Mouse (Mus musculus) kidney, adult 18-20 months (tissue): ENCODE data around the gene Tgm5.
"Not testable (repeated sequence)": the region's sequence is repeated elsewhere in the genome, so short reads cannot be mapped to it uniquely, and the experiment has no call there.

Experiments
- DNase-seq: peaks from one replicate; pipeline ENCODE4 v3.0.0; 2021

Tgm5 gene

GRCm38 (mm10) chr2:121039382-121039781 lies 46.3 kb downstream of the Tgm5 start:
- DNase-seq = no peak

- DNase-seq = not testable (repeated sequence)
These were observed 46.8 kb downstream of the Tgm5 start for GRCm38 (mm10) chr2:121038851-121039250.

- DNase-seq = no peak
These were observed 48.8 kb downstream of the Tgm5 start, which contains the start of gene Epb42 for GRCm38 (mm10) chr2:121036733-121037341. TSS of gene Epb42 (minus strand) at chr2:121037072.

GRCm38 (mm10) chr2:121022918-121023317 lies 62.7 kb downstream of the Tgm5 start:
- DNase-seq = peak; percentile 25

- DNase-seq = no peak
These were observed 68.5 kb downstream of the Tgm5 start for GRCm38 (mm10) chr2:121017151-121017550.

- peak; percentile 41 for DNase-seq
These were observed 69.4 kb downstream of the Tgm5 start for GRCm38 (mm10) chr2:121016226-121016625.

- DNase-seq = no peak
These were observed 70.1 kb downstream of the Tgm5 start for GRCm38 (mm10) chr2:121015507-121015906.

GRCm38 (mm10) chr2:121012676-121013075 lies 73.0 kb downstream of the Tgm5 start:
- DNase-seq = no peak

- no peak for DNase-seq
These were observed 76.5 kb downstream of the Tgm5 start for GRCm38 (mm10) chr2:121009071-121009677.

- DNase-seq = no peak
These were observed 77.0 kb downstream of the Tgm5 start for GRCm38 (mm10) chr2:121008664-121009007.

GRCm38 (mm10) chr2:121007925-121008663 lies 77.5 kb downstream of the Tgm5 start, which contains the start of gene Ccndbp1:
TSS of gene Ccndbp1 (plus strand) at chr2:121008403.
- peak; percentile 93 for DNase-seq

- no peak for DNase-seq
These were observed 78.7 kb downstream of the Tgm5 start for GRCm38 (mm10) chr2:121006986-121007385.

- DNase-seq = no peak
These were observed 81.4 kb downstream of the Tgm5 start for GRCm38 (mm10) chr2:121004018-121004811.

- no peak for DNase-seq
These were observed 82.1 kb downstream of the Tgm5 start for GRCm38 (mm10) chr2:121003586-121003985.

GRCm38 (mm10) chr2:120998863-120999262 lies 86.8 kb downstream of the Tgm5 start:
- DNase-seq = no peak

GRCm38 (mm10) chr2:120996607-120997006 lies 89.0 kb downstream of the Tgm5 start:
- not testable (repeated sequence) for DNase-seq
